Mouse (Mus musculus): ENCODE measurements around the gene Ppa1. TPM values are rescaled to one million over a fixed set of nuclear protein-coding genes. Genes with fewer than 3 reads are reported as not detected.

Ppa1 gene
- total and polyA plus RNA-seq, 3 experiments, result 178 to 337 (median 249) TPM

DNA sequence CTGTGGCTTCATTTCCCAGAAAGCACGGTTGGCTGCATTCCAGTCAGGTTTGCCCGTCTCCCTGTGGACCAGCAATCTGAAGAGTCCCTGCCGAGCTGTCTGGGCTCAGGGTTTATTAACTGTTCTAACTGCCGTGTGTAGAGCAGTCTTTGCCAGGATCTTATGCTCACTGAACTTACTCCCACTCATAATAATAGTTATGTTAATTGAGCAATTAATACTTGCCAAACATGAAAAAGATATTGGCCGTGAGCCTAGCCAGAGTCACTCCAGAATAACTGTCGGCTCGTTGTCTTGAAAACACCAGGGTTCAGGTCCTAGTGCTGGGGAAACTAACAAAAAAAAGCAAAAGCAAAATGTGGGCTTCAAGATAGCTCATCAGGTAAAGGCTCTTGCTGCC, 20.9 kb downstream of the Ppa1 start:
- Histone ChIP-seq H3K4me2 (ENCODE audit: insufficient read depth, low read depth, poor library complexity, severe bottlenecking) (no peak overlapping the region), H3K36me3 (replicated peaks in 1 of 2; ENCODE audit: control insufficient read depth in 1 of 2, insufficient read depth in 1 of 2, low read length in 1 of 2) (peaks cover 48 to 97% of the 10 kb centered on the region in 2 experiments), H3K9ac (ENCODE audit: insufficient read depth, low read depth) (no peak overlapping the region), H3K9me3 (replicated peaks; ENCODE audit: low read length) (no peaks in the 10 kb centered on the region), H3K27ac (ENCODE audit: insufficient read depth, low read depth) (no peak overlapping the region), H3K4me1 (ENCODE audit: control insufficient read depth in 1 of 2, insufficient read depth in 2 of 2) (no peaks in the 10 kb centered on the region), H3K79me2 (replicated peaks; ENCODE audit: control insufficient read depth, extremely low read depth, insufficient read depth, poor library complexity, severe bottlenecking) (no peaks in the 10 kb centered on the region), H3K27me3 (replicated peaks) (no peaks in the 10 kb centered on the region), H3K4me3 (replicated peaks in 1 of 3; ENCODE audit: low read depth in 2 of 3, low read length in 2 of 3, poor library complexity in 1 of 3) (no peak overlapping the region)
- DNase-seq (ENCODE audit: extremely low read depth), result no peak
- dilution Hi-C loops (cut with MboI; ENCODE audit: extremely low pct_ligation_motif_present, extremely low pct_unique_long_range_greater_than_20kb, low sequenced_read_pairs) (no loop called here), in situ Hi-C loops (cut with MboI; ENCODE audit: low pct_ligation_motif_present, low pct_unique_long_range_greater_than_20kb, low sequenced_read_pairs) (loop anchor here (25.0 kb wide), 1 partner anchor 332 kb away; no protein-coding TSS in a partner anchor)
- no peak for TF ChIP-seq USF2 (conservative IDR thresholded peaks at IDR 0.05; ENCODE audit: low read depth, low read length)

DNA sequence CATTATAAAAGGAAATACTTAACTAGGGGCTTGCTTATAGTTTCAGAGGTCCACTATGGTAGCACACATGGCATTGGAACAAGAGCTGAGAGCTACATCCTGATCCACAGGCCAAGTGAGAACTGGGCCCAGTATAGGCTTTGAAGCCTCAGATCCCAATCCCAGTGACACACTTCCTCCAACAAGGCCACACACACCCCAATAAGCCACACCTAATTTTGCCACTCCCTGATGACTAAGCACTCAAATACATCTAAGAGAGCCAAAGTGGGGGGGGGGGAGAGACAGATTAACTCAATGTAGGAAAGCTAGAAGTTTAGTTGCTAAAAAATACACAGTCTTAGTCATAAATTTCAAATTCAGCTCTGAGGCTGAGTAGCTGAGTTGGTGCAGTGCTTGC, 21.5 kb downstream of the Ppa1 start:
- Histone ChIP-seq H3K36me3 (replicated peaks in 1 of 2; ENCODE audit: control insufficient read depth in 1 of 2, insufficient read depth in 1 of 2, low read length in 1 of 2) (peaks cover 51 to 97% of the 10 kb centered on the region in 2 experiments), H3K9ac (ENCODE audit: insufficient read depth, low read depth) (no peak overlapping the region), H3K4me1 (ENCODE audit: control insufficient read depth in 1 of 2, insufficient read depth in 2 of 2) (no peaks in the 10 kb centered on the region), H3K79me2 (replicated peaks; ENCODE audit: control insufficient read depth, extremely low read depth, insufficient read depth, poor library complexity, severe bottlenecking) (no peaks in the 10 kb centered on the region), H3K9me3 (replicated peaks; ENCODE audit: low read length) (no peaks in the 10 kb centered on the region), H3K27me3 (replicated peaks) (no peaks in the 10 kb centered on the region), H3K4me2 (ENCODE audit: insufficient read depth, low read depth, poor library complexity, severe bottlenecking) (no peak overlapping the region), H3K27ac (ENCODE audit: insufficient read depth, low read depth) (no peak overlapping the region), H3K4me3 (replicated peaks in 1 of 3; ENCODE audit: low read depth in 2 of 3, low read length in 2 of 3, poor library complexity in 1 of 3) (no peak overlapping the region)
- DNase-seq (ENCODE audit: extremely low read depth), result no peak
- TF ChIP-seq GABPA (IDR thresholded peaks at IDR 0.05; ENCODE audit: insufficient replicate concordance, low read depth, low read length), result no peak
- no peak for TF ChIP-seq CHD1 (IDR thresholded peaks at IDR 0.05; ENCODE audit: low read depth, low read length)
- no peak for TF ChIP-seq RAD21 (IDR thresholded peaks at IDR 0.05; ENCODE audit: low read depth, low read length)
- no peak for TF ChIP-seq JUN (IDR thresholded peaks at IDR 0.05; ENCODE audit: insufficient read depth, low read depth, low read length)
- TF ChIP-seq HCFC1 (IDR thresholded peaks at IDR 0.05; ENCODE audit: low read depth, low read length), result no peak
- TF ChIP-seq CTCF (conservative IDR thresholded peaks at IDR 0.05 in 1 of 2, IDR thresholded peaks at IDR 0.05 in 1 of 2; ENCODE audit: low read depth in 2 of 2, low read length in 2 of 2), result no peak
- TF ChIP-seq BHLHE40 (IDR thresholded peaks at IDR 0.05; ENCODE audit: low read depth, low read length), result no peak
- TF ChIP-seq MEF2A (IDR thresholded peaks at IDR 0.05; ENCODE audit: borderline replicate concordance, low read depth, low read length), result no peak
- dilution Hi-C loops (cut with MboI; ENCODE audit: extremely low pct_ligation_motif_present, extremely low pct_unique_long_range_greater_than_20kb, low sequenced_read_pairs), result no loop called here
- in situ Hi-C loops (cut with MboI; ENCODE audit: low pct_ligation_motif_present, low pct_unique_long_range_greater_than_20kb, low sequenced_read_pairs), result loop anchor here (25.0 kb wide), 1 partner anchor 333 kb away; no protein-coding TSS in a partner anchor

DNA sequence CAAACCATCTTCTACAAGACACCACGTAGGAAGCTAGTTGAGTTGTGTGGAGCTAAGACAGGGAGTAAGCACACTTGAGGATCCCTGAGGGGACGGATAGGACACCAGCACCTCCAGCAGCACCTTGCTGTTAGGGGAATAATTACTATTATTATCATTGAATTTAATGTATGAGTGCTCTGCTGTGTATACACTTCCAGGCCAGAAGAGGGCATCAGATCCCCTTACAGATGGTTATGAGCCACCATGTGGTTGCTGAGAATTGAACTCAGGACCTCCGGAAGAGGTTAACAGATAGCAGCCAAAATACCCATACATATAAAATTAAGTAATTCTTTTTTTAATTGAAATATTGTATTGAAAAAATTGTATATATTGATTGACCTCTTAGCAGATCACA, 22.4 kb downstream of the Ppa1 start:
- in situ Hi-C loops (cut with MboI; ENCODE audit: low pct_ligation_motif_present, low pct_unique_long_range_greater_than_20kb, low sequenced_read_pairs) (loop anchor here (25.0 kb wide), 1 partner anchor 333 kb away; no protein-coding TSS in a partner anchor), dilution Hi-C loops (cut with MboI; ENCODE audit: extremely low pct_ligation_motif_present, extremely low pct_unique_long_range_greater_than_20kb, low sequenced_read_pairs) (no loop called here)
- TF ChIP-seq TBP (conservative IDR thresholded peaks at IDR 0.05; ENCODE audit: low read depth, low read length) (no peak), MAZ (IDR thresholded peaks at IDR 0.05; ENCODE audit: low read depth, low read length) (no peak), MYC (IDR thresholded peaks at IDR 0.05; ENCODE audit: low read depth, low read length) (0 out of 2 replicates have a peak, but pooled peaks have one; percentile 40), CTCF (conservative IDR thresholded peaks at IDR 0.05 in 1 of 2, IDR thresholded peaks at IDR 0.05 in 1 of 2; ENCODE audit: low read depth in 2 of 2, low read length in 2 of 2) (peak; percentile 51 to 54; a peak in 3 of 4 replicates), MXI1 (IDR thresholded peaks at IDR 0.05; ENCODE audit: low read depth, low read length) (no peak), POLR2AphosphoS2 (IDR thresholded peaks at IDR 0.05; ENCODE audit: low read depth, low read length) (no peak)
- Histone ChIP-seq H3K36me3 (replicated peaks in 1 of 2; ENCODE audit: control insufficient read depth in 1 of 2, insufficient read depth in 1 of 2, low read length in 1 of 2) (peaks cover 49 to 93% of the 10 kb centered on the region in 2 experiments), H3K9me3 (replicated peaks; ENCODE audit: low read length) (no peaks in the 10 kb centered on the region), H3K79me2 (replicated peaks; ENCODE audit: control insufficient read depth, extremely low read depth, insufficient read depth, poor library complexity, severe bottlenecking) (no peaks in the 10 kb centered on the region), H3K4me2 (ENCODE audit: insufficient read depth, low read depth, poor library complexity, severe bottlenecking) (no peak overlapping the region), H3K4me1 (ENCODE audit: control insufficient read depth in 1 of 2, insufficient read depth in 2 of 2) (no peaks in the 10 kb centered on the region), H3K9ac (ENCODE audit: insufficient read depth, low read depth) (no peak overlapping the region), H3K4me3 (replicated peaks in 1 of 3; ENCODE audit: low read depth in 2 of 3, low read length in 2 of 3, poor library complexity in 1 of 3) (no peak overlapping the region), H3K27ac (ENCODE audit: insufficient read depth, low read depth) (no peak overlapping the region), H3K27me3 (replicated peaks) (no peaks in the 10 kb centered on the region)
- no peak for DNase-seq (ENCODE audit: extremely low read depth)

Data from CH12.LX (cell line).